13 mouse cellular contexts compared by ENCODE assay signal in genomic region chr14:47576687-47577086, GRCm38 (mm10).
"Had no signal": no experiment of that assay in that cellular context is flagged by ENCODE, and none has a peak within 500 bp of the region (broad histone marks: within the 10 kb centered on the region; RNA-seq: fewer than 3 reads in every experiment).

No protein-coding gene starts in this region.

- H3K27me3 ChIP-seq: liver, embryonic 13.5 days; midbrain, embryonic 13.5 days; stomach, embryonic 15.5 days had no signal

- H3K9me3 ChIP-seq: liver, embryonic 13.5 days; megakaryocyte, embryonic 14.5 days; midbrain, embryonic 10.5 days; midbrain, embryonic 13.5 days; stomach, embryonic 15.5 days had no signal

- H3K36me3 ChIP-seq: liver, embryonic 13.5 days; midbrain, embryonic 10.5 days; midbrain, embryonic 13.5 days; stomach, embryonic 15.5 days had no signal

- H3K27ac ChIP-seq: kidney, postnatal 0 days; left cerebral cortex, adult 2 months; liver, embryonic 13.5 days; macrophage; midbrain, embryonic 10.5 days; midbrain, embryonic 13.5 days; stomach, embryonic 15.5 days had no signal

- H3K4me2 ChIP-seq: liver, embryonic 13.5 days; midbrain, embryonic 13.5 days; stomach, embryonic 15.5 days had no signal

- H3K4me3 ChIP-seq: left cerebral cortex, adult 2 months; liver, embryonic 13.5 days; megakaryocyte, embryonic 14.5 days; midbrain, embryonic 10.5 days; midbrain, embryonic 13.5 days; stomach, embryonic 15.5 days had no signal

- H3K4me1 ChIP-seq: megakaryocyte, embryonic 14.5 days; midbrain, embryonic 10.5 days; midbrain, embryonic 13.5 days; stomach, embryonic 15.5 days had no signal

- ATAC-seq: midbrain, embryonic 13.5 days had no signal

- H3K9ac ChIP-seq: liver, embryonic 13.5 days; midbrain, embryonic 13.5 days; stomach, embryonic 15.5 days had no signal

- DNase-seq: kidney, postnatal 25 days; layer of hippocampus, postnatal 36 days; liver, embryonic 13.5 days; lung, adult 2 months; lung, postnatal 14 days; thymus, postnatal 25 days had no signal
